12 mouse cellular contexts compared by ENCODE assay signal in genomic region chr12:32724451-32725188, GRCm38 (mm10).
DNase-seq lines count a peak whose midpoint lies in the region; ATAC-seq and TF ChIP-seq lines count a peak whose summit lies in the region.
"Had no signal": no experiment of that assay in that cellular context is flagged by ENCODE, and none has a peak within 500 bp of the region (broad histone marks: within the 10 kb centered on the region; RNA-seq: fewer than 3 reads in every experiment).

No protein-coding gene starts in this region.

- H3K4me1 ChIP-seq in forebrain, embryonic 12.5 days, result peaks cover 6% of the 10 kb centered on the region
- H3K4me1 ChIP-seq: embryonic facial prominence, embryonic 13.5 days; heart, embryonic 10.5 days had no signal

- no peaks in the 10 kb centered on the region for H3K36me3 ChIP-seq in forebrain, embryonic 12.5 days (replicated peaks)
- H3K36me3 ChIP-seq: embryonic facial prominence, embryonic 13.5 days; heart, embryonic 10.5 days had no signal

- WGBS in forebrain, embryonic 12.5 days, result 71% methylated on average over 7 of the region's 7 CpGs

- no peak overlapping the region for H3K9ac ChIP-seq in forebrain, embryonic 12.5 days
- H3K9ac ChIP-seq: embryonic facial prominence, embryonic 13.5 days had no signal

- H3K27ac ChIP-seq in layer of hippocampus, adult 2 months, result no peak overlapping the region
- H3K27ac ChIP-seq in forebrain, embryonic 12.5 days, result no peak overlapping the region
- H3K27ac ChIP-seq: embryonic facial prominence, embryonic 13.5 days; heart, embryonic 10.5 days had no signal

- no peak overlapping the region for H3K4me3 ChIP-seq in layer of hippocampus, adult 2 months
- H3K4me3 ChIP-seq in forebrain, embryonic 12.5 days (replicated peaks), result no peak overlapping the region
- H3K4me3 ChIP-seq: embryonic facial prominence, embryonic 13.5 days; heart, embryonic 10.5 days had no signal

- DNase-seq in layer of hippocampus, adult 2 months (ENCODE audit: low spot score in 2 of 2), result peak; percentile 44 to 53
- DNase-seq in layer of hippocampus, postnatal 14 days (ENCODE audit: low spot score in 2 of 2), result no peak
- DNase-seq in NIH3T3 (ENCODE audit: low read depth), result peak; percentile 46
- peak; percentile 65 for DNase-seq in lung, postnatal 10 days
- no peak for DNase-seq in Muller cell, postnatal 12 days (ENCODE audit: inconsistent ontology term)
- no peak for DNase-seq in embryo, embryonic 9.5 days (ENCODE audit: extremely low spot score)
- DNase-seq: kidney, adult 2 months had no signal

- no peaks in the 10 kb centered on the region for H3K9me3 ChIP-seq in forebrain, embryonic 12.5 days
- H3K9me3 ChIP-seq: embryonic facial prominence, embryonic 13.5 days; heart, embryonic 10.5 days had no signal

- H3K27me3 ChIP-seq in forebrain, embryonic 12.5 days, result no peaks in the 10 kb centered on the region
- H3K27me3 ChIP-seq: CH12.LX; embryonic facial prominence, embryonic 13.5 days had no signal

- H3K4me2 ChIP-seq in forebrain, embryonic 12.5 days, result no peak overlapping the region
- H3K4me2 ChIP-seq: embryonic facial prominence, embryonic 13.5 days had no signal

- peak; percentile 57; the same call in 1 of the 2 replicates for ATAC-seq in forebrain, embryonic 12.5 days (ENCODE audit: low FRiP score)
- ATAC-seq in megakaryocyte progenitor cell, adult 5-6 weeks (replicated peaks; ENCODE audit: poor library complexity), result no peak

- no peak for TF ChIP-seq CTCF in layer of hippocampus, adult 2 months (conservative IDR thresholded peaks at IDR 0.05)

Comparison
In these comparisons a context has a peak if more than half of its experiments do, and no peak if none do; other contexts are left out.
1. DNase-seq: peak in layer of hippocampus, adult 2 months (2 of 2), NIH3T3 (single experiment) and lung, postnatal 10 days (single experiment); none in layer of hippocampus, postnatal 14 days (0 of 2), Muller cell, postnatal 12 days (single experiment) and embryo, embryonic 9.5 days (single experiment).